Mouse (Mus musculus): ENCODE data around the gene Gm4070. TPM values are rescaled to one million over a fixed set of nuclear protein-coding genes. Genes with fewer than 3 reads are reported as not detected.

Gene Gm4070
- polyA plus RNA-seq, 1 experiment from 2014 or later, result 2.0 TPM

Other genes starting within 250 kb of the Gm4070 start
- gene Ilk, start 217.4 kb downstream of the Gm4070 start, polyA plus RNA-seq (2015; fragmentation: Nextera tagmentation; extraction: Ambion mirVana), result 318 and 342 TPM in 2 replicates
- gene Rrp8, start 216.6 kb downstream of the Gm4070 start, polyA plus RNA-seq (2015; fragmentation: Nextera tagmentation; extraction: Ambion mirVana), result 34.4 and 36.3 TPM in 2 replicates
- 139 and 167 TPM in 2 replicates for gene Taf10, start 209.6 kb downstream of the Gm4070 start, polyA plus RNA-seq (2015; fragmentation: Nextera tagmentation; extraction: Ambion mirVana)
- 114 and 123 TPM in 2 replicates for gene Tpp1, start 201.7 kb downstream of the Gm4070 start, polyA plus RNA-seq (2015; fragmentation: Nextera tagmentation; extraction: Ambion mirVana)
- 5.6 and 6.1 TPM in 2 replicates for gene Dchs1, start 166.3 kb downstream of the Gm4070 start, polyA plus RNA-seq (2015; fragmentation: Nextera tagmentation; extraction: Ambion mirVana)
- gene Mrpl17, start 142.9 kb downstream of the Gm4070 start, polyA plus RNA-seq (2015; fragmentation: Nextera tagmentation; extraction: Ambion mirVana), result 415 and 457 TPM in 2 replicates